Mouse (Mus musculus) left cerebral cortex, adult 9 months (tissue): ENCODE results near the gene Tns1.

Experiments
- DNase-seq, 2 experiments: peaks; one replicate each; pipeline ENCODE4 v3.0.0; 2022; ENCODE audit warnings: low spot score in 2 of 2

The Tns1 gene

GRCm38 (mm10) chr1:73956320-73956719, 167.9 kb downstream of the Tns1 start:
- no peak for DNase-seq

GRCm38 (mm10) chr1:73955259-73955842, 168.9 kb downstream of the Tns1 start:
- no peak for DNase-seq

- no peak for DNase-seq
Measured at GRCm38 (mm10) chr1:73954614-73955013, 169.6 kb downstream of the Tns1 start.

GRCm38 (mm10) chr1:73954015-73954408, 170.2 kb downstream of the Tns1 start:
- DNase-seq = no peak

- DNase-seq = no peak
Measured at GRCm38 (mm10) chr1:73953317-73954014, 170.8 kb downstream of the Tns1 start.

- no peak for DNase-seq
Measured at GRCm38 (mm10) chr1:73952598-73952997, 171.7 kb downstream of the Tns1 start.

GRCm38 (mm10) chr1:73951178-73951577, 173.1 kb downstream of the Tns1 start:
- peak in 1 of 2 experiments; percentile 23 for DNase-seq

GRCm38 (mm10) chr1:73948757-73949156, 175.5 kb downstream of the Tns1 start:
- DNase-seq = no peak

- DNase-seq = peak in 1 of 2 experiments; percentile 32
Measured at GRCm38 (mm10) chr1:73947525-73948304, 176.5 kb downstream of the Tns1 start.

- DNase-seq = no peak
Measured at GRCm38 (mm10) chr1:73946701-73947100, 177.5 kb downstream of the Tns1 start.

- DNase-seq = peak in 1 of 2 experiments; percentile 62
Measured at GRCm38 (mm10) chr1:73944393-73944792, 179.9 kb downstream of the Tns1 start.

- peak in 1 of 2 experiments; percentile 41 for DNase-seq
Measured at GRCm38 (mm10) chr1:73943667-73944289, 180.5 kb downstream of the Tns1 start.

GRCm38 (mm10) chr1:73943255-73943654, 181.0 kb downstream of the Tns1 start:
- DNase-seq = no peak

GRCm38 (mm10) chr1:73942243-73942642, 182.0 kb downstream of the Tns1 start:
- no peak for DNase-seq

GRCm38 (mm10) chr1:73941697-73942096, 182.6 kb downstream of the Tns1 start:
- no peak for DNase-seq

- DNase-seq = no peak
Measured at GRCm38 (mm10) chr1:73940491-73941204, 183.6 kb downstream of the Tns1 start.

- DNase-seq = no peak
Measured at GRCm38 (mm10) chr1:73938597-73938996, 185.7 kb downstream of the Tns1 start.

- DNase-seq = no peak
Measured at GRCm38 (mm10) chr1:73937805-73938204, 186.4 kb downstream of the Tns1 start.

GRCm38 (mm10) chr1:73936537-73936936, 187.7 kb downstream of the Tns1 start:
- no peak for DNase-seq

- peak in 1 of 2 experiments; percentile 18 for DNase-seq
Measured at GRCm38 (mm10) chr1:73935442-73936080, 188.7 kb downstream of the Tns1 start.

- DNase-seq = peak in 1 of 2 experiments; percentile 37
Measured at GRCm38 (mm10) chr1:73933146-73933490, 191.1 kb downstream of the Tns1 start.
